Mouse (Mus musculus) cortical plate, adult 2 months (tissue): ENCODE measurements around the gene Faf1.

ENCODE experiments used
- CTCF ChIP-seq: fragments of 200-500 bp; IDR thresholded peaks from 2 replicates; pipeline ENCODE4 v1.5.1; 2011; ENCODE audit warnings: mild to moderate bottlenecking, control low read depth, low read length; ENCODE audit not compliant: insufficient read depth; ENCODE audit errors: extremely low read depth
- POLR2A ChIP-seq: fragments of 200-500 bp; IDR thresholded peaks from 2 replicates; pipeline ENCODE4 v1.6.1; 2011; ENCODE audit warnings: mild to moderate bottlenecking, low read length, control low read depth; ENCODE audit not compliant: insufficient read depth; ENCODE audit errors: extremely low read depth

GRCm38 (mm10) chr4:109793072-109793471 is 116.7 kb downstream of the Faf1 start:
- TF ChIP-seq CTCF = no peak
- no peak for TF ChIP-seq POLR2A
